Mouse (Mus musculus) bone marrow macrophage, adult 2 months (primary cell): Measurements from ENCODE around the gene Iqcf5.

ENCODE experiments used
- CTCF ChIP-seq: IDR thresholded peaks from 2 replicates; pipeline ENCODE4 v1.5.1; 2012; ENCODE audit warnings: low read depth, mild to moderate bottlenecking, low read length, moderate library complexity
- POLR2A ChIP-seq: IDR thresholded peaks from 2 replicates; pipeline ENCODE4 v1.6.1; 2012; ENCODE audit warnings: mild to moderate bottlenecking, low read depth, low read length, borderline replicate concordance

DNA sequence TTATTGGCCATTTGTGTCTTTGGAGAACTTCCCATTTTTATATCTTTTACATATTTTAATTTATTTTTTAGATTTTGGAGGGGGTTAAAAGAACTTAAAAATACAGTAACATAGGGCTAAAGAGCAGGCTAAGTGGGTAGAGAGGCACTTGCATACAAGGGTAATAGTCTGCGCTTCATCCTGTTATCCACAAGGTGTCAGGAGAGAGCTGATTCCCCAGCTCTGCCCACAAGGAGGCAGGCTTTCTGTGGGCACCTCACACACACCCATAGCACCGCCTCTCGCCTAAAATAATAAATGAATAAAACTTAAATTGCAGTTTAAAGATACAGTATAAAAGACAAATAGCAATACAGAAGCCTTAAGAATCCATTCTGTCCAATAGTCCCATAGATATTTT, 17.5 kb downstream of the Iqcf5 start:
- no peak for TF ChIP-seq POLR2A
- peak; percentile 98 for TF ChIP-seq CTCF
